Comparison of ENCODE assay signal across 28 mouse cellular contexts in the genomic region with DNA sequence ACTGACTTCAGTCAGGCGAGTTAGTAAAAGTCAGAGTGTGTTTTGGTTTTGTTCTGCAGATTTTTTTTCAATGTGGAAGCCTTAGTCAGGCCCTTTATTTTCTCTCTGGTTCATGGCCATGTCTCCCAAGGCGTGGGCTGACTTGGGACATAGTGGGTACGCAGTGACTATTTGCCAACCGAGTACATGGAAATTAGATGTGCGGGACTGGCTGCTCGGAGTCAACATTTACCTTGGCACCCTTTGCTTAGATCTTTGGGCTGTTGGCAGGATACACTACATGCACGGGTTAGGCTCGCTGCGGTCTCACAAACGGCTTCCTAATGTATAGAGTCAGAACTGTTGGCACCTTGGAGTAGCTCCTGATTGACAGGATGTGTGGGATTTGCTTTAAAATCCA. TPM values are rescaled to one million over a fixed set of nuclear protein-coding genes. Genes with fewer than 3 reads are reported as not detected.
DNase-seq lines count a peak whose midpoint lies in the region; ATAC-seq and TF ChIP-seq lines count a peak whose summit lies in the region.
"Had no signal": no experiment of that assay in that cellular context is flagged by ENCODE, and none has a peak within 500 bp of the region (broad histone marks: within the 10 kb centered on the region; RNA-seq: fewer than 3 reads in every experiment).

No protein-coding gene starts in this region.

- no peak for TF ChIP-seq POLR2A in liver, adult 2 months (IDR thresholded peaks at IDR 0.05; ENCODE audit: extremely low read depth, insufficient read depth, low read length)
- no peak for TF ChIP-seq POLR2A in small intestine, adult 2 months (IDR thresholded peaks at IDR 0.05; ENCODE audit: low read depth, low read length)

- no peak for ATAC-seq in liver, embryonic 12.5 days
- ATAC-seq: inflammation-experienced regulatory T-cells, adult 6 months; Patski had no signal

- H3K4me2 ChIP-seq in liver, embryonic 12.5 days = no peak overlapping the region
- H3K4me2 ChIP-seq: embryonic facial prominence, embryonic 12.5 days; forebrain, embryonic 12.5 days; hindbrain, embryonic 14.5 days; lung, embryonic 15.5 days had no signal

- no peaks in the 10 kb centered on the region for H3K9me3 ChIP-seq in heart, embryonic 10.5 days
- no peaks in the 10 kb centered on the region for H3K9me3 ChIP-seq in liver, embryonic 12.5 days (replicated peaks)
- H3K9me3 ChIP-seq: embryonic facial prominence, embryonic 12.5 days; forebrain, embryonic 12.5 days; G1E; heart, embryonic 12.5 days; lung, embryonic 15.5 days; megakaryocyte, embryonic 14.5 days had no signal

- no peaks in the 10 kb centered on the region for H3K27me3 ChIP-seq in heart, embryonic 10.5 days (ENCODE audit: insufficient read depth, poor library complexity, severe bottlenecking)
- H3K27me3 ChIP-seq in liver, adult 2 months (ENCODE audit: control insufficient read depth, insufficient read depth, low read length) = no peaks in the 10 kb centered on the region
- H3K27me3 ChIP-seq in liver, embryonic 12.5 days (replicated peaks) = no peaks in the 10 kb centered on the region
- H3K27me3 ChIP-seq in small intestine, adult 2 months (ENCODE audit: control insufficient read depth, insufficient read depth, low read length) = no peaks in the 10 kb centered on the region
- H3K27me3 ChIP-seq: CH12.LX; embryonic facial prominence, embryonic 12.5 days; forebrain, embryonic 12.5 days; heart, embryonic 12.5 days; lung, embryonic 15.5 days; megakaryocyte, embryonic 14.5 days; Patski had no signal

- H3K36me3 ChIP-seq in heart, embryonic 10.5 days = 0 out of 2 replicates have a peak, but pooled peaks cover 3% of the 10 kb centered on the region
- peaks cover 40% of the 10 kb centered on the region for H3K36me3 ChIP-seq in liver, adult 2 months (ENCODE audit: control insufficient read depth, insufficient read depth, low read length)
- peaks cover 14% of the 10 kb centered on the region for H3K36me3 ChIP-seq in liver, embryonic 12.5 days
- no peaks in the 10 kb centered on the region for H3K36me3 ChIP-seq in small intestine, adult 2 months (ENCODE audit: control insufficient read depth, insufficient read depth, low read length)
- H3K36me3 ChIP-seq: embryonic facial prominence, embryonic 12.5 days; forebrain, embryonic 12.5 days; heart, embryonic 12.5 days; lung, embryonic 15.5 days had no signal

- H3K27ac ChIP-seq in heart, embryonic 10.5 days = no peak overlapping the region
- peak overlapping the region; percentile 76 for H3K27ac ChIP-seq in liver, adult 2 months (replicated peaks; ENCODE audit: insufficient read depth, low read depth, low read length)
- H3K27ac ChIP-seq in liver, embryonic 12.5 days = no peak overlapping the region
- H3K27ac ChIP-seq in brown adipose tissue, adult 24 weeks (replicated peaks; ENCODE audit: low read depth, low read length) = peak overlapping the region; percentile 78
- peak overlapping the region; percentile 81; the same call in 1 of the 2 replicates for H3K27ac ChIP-seq in small intestine, adult 2 months (ENCODE audit: insufficient read depth, low read depth, low read length)
- H3K27ac ChIP-seq: embryonic facial prominence, embryonic 12.5 days; forebrain, embryonic 12.5 days; hindbrain, embryonic 14.5 days; lung, embryonic 15.5 days had no signal

- DNase-seq in heart, embryonic 10.5 days (ENCODE audit: low spot score) = peak; percentile 48
- no peak for DNase-seq in heart, adult 11 months
- peak; percentile 94 for DNase-seq in liver, adult 2 months (ENCODE audit: extremely low read depth, low read depth, low spot score)
- no peak for DNase-seq in right cerebral cortex, postnatal 25 days
- DNase-seq: adrenal gland, postnatal 36 days; B cell, adult 2 months; cerebellum, adult 11 months; cerebellum, postnatal 10 days; heart, postnatal 4 days; kidney, adult 8-10 months; kidney, postnatal 14 days; midbrain, embryonic 14.5 days; spleen, adult 18-20 months; thymus, postnatal 14 days had no signal

- H3K4me1 ChIP-seq in heart, embryonic 10.5 days = peaks cover 38% of the 10 kb centered on the region
- H3K4me1 ChIP-seq in liver, adult 2 months (ENCODE audit: control insufficient read depth, insufficient read depth, low read length) = peaks cover 26% of the 10 kb centered on the region
- peaks cover 71% of the 10 kb centered on the region for H3K4me1 ChIP-seq in liver, embryonic 12.5 days
- peaks cover 7% of the 10 kb centered on the region for H3K4me1 ChIP-seq in brown adipose tissue, adult 24 weeks (ENCODE audit: control insufficient read depth, insufficient read depth, insufficient read length, low read length)
- H3K4me1 ChIP-seq in small intestine, adult 2 months (ENCODE audit: control insufficient read depth, insufficient read depth, insufficient read length, low read length) = peaks cover 20% of the 10 kb centered on the region

- H3K9ac ChIP-seq in liver, adult 2 months (ENCODE audit: low read depth, low read length) = peak overlapping the region; percentile 57; the same call in 1 of the 2 replicates
- no peak overlapping the region for H3K9ac ChIP-seq in liver, embryonic 12.5 days
- H3K9ac ChIP-seq: embryonic facial prominence, embryonic 12.5 days; forebrain, embryonic 12.5 days; heart, embryonic 12.5 days; hindbrain, embryonic 14.5 days; lung, embryonic 15.5 days had no signal

- H3K4me3 ChIP-seq in heart, embryonic 10.5 days = no peak overlapping the region
- no peak overlapping the region for H3K4me3 ChIP-seq in liver, adult 2 months (ENCODE audit: insufficient read depth, low read depth, low read length)
- H3K4me3 ChIP-seq in liver, embryonic 12.5 days = no peak overlapping the region
- peak overlapping the region; percentile 56 for H3K4me3 ChIP-seq in brown adipose tissue, adult 24 weeks (ENCODE audit: insufficient read depth, low read depth, low read length)
- no peak overlapping the region for H3K4me3 ChIP-seq in small intestine, adult 2 months (ENCODE audit: low read depth, low read length)
- H3K4me3 ChIP-seq: embryonic facial prominence, embryonic 12.5 days; erythroblast, embryonic 14.5 days; forebrain, embryonic 12.5 days; heart, embryonic 12.5 days; lung, embryonic 15.5 days; megakaryocyte, embryonic 14.5 days had no signal

- no peak for TF ChIP-seq CTCF in liver, adult 2 months (IDR thresholded peaks at IDR 0.05; ENCODE audit: low read depth, low read length)
- no peak for TF ChIP-seq CTCF in small intestine, adult 2 months (IDR thresholded peaks at IDR 0.05; ENCODE audit: extremely low read depth, insufficient read length, insufficient replicate concordance, low read depth, low read length)

- peaks cover 38% of the 10 kb centered on the region for H3K79me2 ChIP-seq in liver, adult 2 months (ENCODE audit: control insufficient read depth, insufficient read depth, low read length)

- WGBS in heart, embryonic 10.5 days = 84% methylated on average over 10 of the region's 10 CpGs
- 20% methylated on average over 10 of the region's 10 CpGs for WGBS in liver, adult 2 months
- 78% methylated on average over 10 of the region's 10 CpGs for WGBS in liver, embryonic 12.5 days (ENCODE audit: insufficient replicate concordance)
- 30% methylated on average over 10 of the region's 10 CpGs for WGBS in small intestine, adult 2 months

RNA-seq across cellular contexts. Expression of gene Acsl1, which starts 7.9 kb away (rescaled TPM):
- polyA plus RNA-seq in heart, embryonic 10.5 days (2016; fragmentation: Nextera tagmentation; extraction: Ambion mirVana) = 21.2 and 25.9 TPM in 2 replicates
- total RNA-seq in liver, adult 2 months (2014; rRNA removed) = 447 and 506 TPM in 2 replicates
- 322 and 338 TPM in 2 replicates for polyA plus RNA-seq in liver, adult 2 months (2012; rRNA removed)
- 42.5 and 44.1 TPM in 2 replicates for polyA plus RNA-seq in liver, embryonic 12.5 days (2016; fragmentation: Nextera tagmentation; extraction: Ambion mirVana)
- 734 and 1,073 TPM in 2 replicates for polyA plus RNA-seq in brown adipose tissue, adult 24 weeks (2012; ENCODE audit: insufficient read depth, insufficient read length, missing spikeins)
- 17.6 and 23.0 TPM in 2 replicates for polyA plus RNA-seq in small intestine, adult 2 months (2012; rRNA removed)

Comparison
In these comparisons a context has a peak if more than half of its experiments do, and no peak if none do; other contexts are left out.
1. DNase-seq: peak in heart, embryonic 10.5 days (single experiment) and liver, adult 2 months (single experiment); none in heart, adult 11 months (single experiment) and right cerebral cortex, postnatal 25 days (single experiment).
2. H3K27ac ChIP-seq: peak in liver, adult 2 months (single experiment), brown adipose tissue, adult 24 weeks (single experiment) and small intestine, adult 2 months (single experiment); none in heart, embryonic 10.5 days (single experiment) and liver, embryonic 12.5 days (single experiment).